Mouse (Mus musculus) midbrain, embryonic 14.5 days (tissue): Measurements from ENCODE around the gene Zfp821. TPM values are rescaled to one million over a fixed set of nuclear protein-coding genes. Genes with fewer than 3 reads are reported as not detected.

Experiments
- ATAC-seq: fragments of 200-750 bp; cut with Nextera tagmentation; 2 replicates; pipeline ENCODE4 v1.8.0; 2017; ENCODE audit warnings: moderate number of reproducible peaks, moderate library complexity; ENCODE audit not compliant: low FRiP score, low TSS enrichment
- DNase-seq: peaks from one replicate; pipeline ENCODE4 v3.0.0-alpha.2; 2015
- H3K27ac ChIP-seq: fragments of 300-500 bp; sonication (generic); replicated peaks from 2 replicates; pipeline ENCODE4 v1.5.1; 2014; ENCODE audit warnings: mild to moderate bottlenecking, low read depth, low read length, moderate library complexity
- H3K27me3 ChIP-seq: fragments of 300-500 bp; sonication (generic); 2 replicates; pipeline ENCODE4 v1.6.1; 2014; ENCODE audit warnings: low read length, control low read depth, mixed read lengths; ENCODE audit not compliant: control insufficient read depth, insufficient read depth
- H3K36me3 ChIP-seq: fragments of 300-500 bp; sonication (generic); 2 replicates; pipeline ENCODE4 v1.6.1; 2014; ENCODE audit warnings: low read length, control low read depth; ENCODE audit not compliant: control insufficient read depth, insufficient read depth
- H3K4me1 ChIP-seq: fragments of 300-500 bp; sonication (generic); 2 replicates; pipeline ENCODE4 v1.6.1; 2014; ENCODE audit warnings: mild to moderate bottlenecking, antibody characterized with exemption, low read length, control low read depth; ENCODE audit not compliant: control insufficient read depth, insufficient read depth
- H3K4me2 ChIP-seq: fragments of 300-500 bp; sonication (generic); 2 replicates; pipeline ENCODE4 v1.6.1; 2014; ENCODE audit warnings: mild to moderate bottlenecking, low read length, moderate library complexity
- H3K4me3 ChIP-seq: fragments of 300-500 bp; sonication (generic); replicated peaks from 2 replicates; pipeline ENCODE4 v1.5.1; 2014; ENCODE audit warnings: low read depth, low read length
- H3K9ac ChIP-seq: fragments of 300-500 bp; sonication (generic); replicated peaks from 2 replicates; pipeline ENCODE4 v1.6.1; 2014; ENCODE audit warnings: mild to moderate bottlenecking, low read length, moderate library complexity
- H3K9me3 ChIP-seq: fragments of 300-500 bp; sonication (generic); 2 replicates; pipeline ENCODE4 v1.6.1; 2016; ENCODE audit warnings: low read length, control low read depth, mixed read lengths; ENCODE audit not compliant: control insufficient read depth
- WGBS: fragments of 180-500 bp; shearing (Covaris S2); extraction: QIAGEN DNeasy Blood & Tissue Kit; methylation state at CpG from one replicate; pipeline ENCODE4 v1.1.7; 2014; 5-methylcytosine and 5-hydroxymethylcytosine counted together
- polyA plus RNA-seq: library from polyadenylated mRNA; unstranded; fragments of >200 nt; fragmentation: Nextera tagmentation; extraction: Ambion mirVana; gene quantifications from 2 replicates; pipeline ENCODE4 v1.2.1, GENCODE M21; 2014

The Zfp821 gene
- polyA plus RNA-seq, 1 experiment from 2014 or later = 87.5 TPM

DNA sequence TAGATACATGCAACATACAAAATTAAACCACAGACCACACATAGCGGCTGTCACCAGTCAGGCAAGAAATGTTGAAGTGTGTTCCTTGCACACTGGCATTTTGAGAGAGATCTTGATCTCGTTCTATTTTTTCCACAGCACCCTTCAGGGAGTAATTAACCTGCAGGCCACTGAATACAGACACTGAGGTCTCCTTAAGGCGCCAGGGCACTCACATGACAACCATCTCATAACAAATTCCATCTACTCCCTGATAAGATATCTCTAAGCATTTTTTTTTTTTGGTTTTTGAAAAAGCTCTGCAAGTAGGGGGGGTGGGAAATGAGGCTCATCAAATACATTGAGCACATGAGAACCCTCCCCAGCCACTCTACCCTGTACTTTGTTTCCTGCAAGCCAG, 51.5 kb downstream of the Zfp821 start:
- Histone ChIP-seq H3K9me3 (no peaks in the 10 kb centered on the region), H3K27ac (no peak overlapping the region), H3K4me1 (no peaks in the 10 kb centered on the region), H3K9ac (no peak overlapping the region), H3K27me3 (no peaks in the 10 kb centered on the region), H3K4me2 (no peak overlapping the region), H3K36me3 (no peaks in the 10 kb centered on the region), H3K4me3 (no peak overlapping the region)
- WGBS = 71% methylated on average over 3 of the region's 3 CpGs
- no peak for DNase-seq
- ATAC-seq = no peak

DNA sequence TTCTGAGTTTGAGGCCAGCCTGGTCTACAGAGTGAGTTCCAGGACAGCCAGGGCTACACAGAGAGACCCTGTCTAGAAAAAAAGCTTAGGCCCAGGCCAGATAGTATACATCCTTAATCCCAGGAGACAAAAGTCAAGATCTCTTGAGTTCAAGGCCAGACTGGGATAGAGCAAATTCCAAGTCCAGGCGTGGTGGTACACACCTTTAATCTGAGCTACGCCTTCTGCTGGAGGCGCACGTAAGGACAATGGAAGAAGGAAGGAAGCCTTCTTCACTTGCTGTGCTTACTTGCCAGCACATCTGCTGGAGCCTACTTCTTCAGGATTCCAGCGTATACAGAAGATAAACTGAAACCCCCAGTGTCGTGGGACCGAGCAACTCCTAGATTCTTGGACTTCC, 54.1 kb downstream of the Zfp821 start:
- WGBS = 94% methylated on average over 7 of the region's 7 CpGs
- no peak for ATAC-seq
- H3K36me3 ChIP-seq = no peaks in the 10 kb centered on the region

DNA sequence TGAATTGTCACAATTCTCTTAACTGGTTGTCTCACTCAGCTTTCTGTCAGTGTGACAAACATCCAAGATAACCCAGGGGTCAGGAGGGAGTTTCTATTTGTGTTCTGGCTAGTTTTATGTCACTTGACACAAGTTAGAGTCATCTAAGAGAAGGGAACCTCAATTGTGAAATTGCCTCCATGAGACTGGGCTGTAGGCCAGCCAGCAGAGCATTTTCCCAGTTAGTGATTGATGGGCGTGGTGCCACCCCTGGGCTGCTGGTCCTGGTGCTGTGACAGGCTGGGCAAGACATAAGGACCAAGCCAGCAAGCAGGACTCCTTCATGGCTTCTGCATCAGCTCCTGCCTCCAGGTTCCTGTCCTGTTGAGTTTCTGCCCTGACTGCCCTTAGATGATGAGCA, 54.9 kb downstream of the Zfp821 start:
- H3K9me3 ChIP-seq = no peaks in the 10 kb centered on the region
- H3K9ac ChIP-seq = no peak overlapping the region
- H3K27ac ChIP-seq = no peak overlapping the region
- no peaks in the 10 kb centered on the region for H3K27me3 ChIP-seq
- no peak for ATAC-seq
- 38% methylated on average over 1 of the region's 1 CpGs for WGBS
- no peak overlapping the region for H3K4me3 ChIP-seq
- H3K4me2 ChIP-seq = no peak overlapping the region
- H3K36me3 ChIP-seq = no peaks in the 10 kb centered on the region
- DNase-seq = no peak
- H3K4me1 ChIP-seq = no peaks in the 10 kb centered on the region

More for the DNA sequence above, 54.1 kb downstream of the Zfp821 start:
- H3K9ac ChIP-seq = no peak overlapping the region
- H3K9me3 ChIP-seq = no peaks in the 10 kb centered on the region
- H3K4me3 ChIP-seq = no peak overlapping the region
- no peak overlapping the region for H3K27ac ChIP-seq
- DNase-seq = no peak
- no peak overlapping the region for H3K4me2 ChIP-seq
- no peaks in the 10 kb centered on the region for H3K27me3 ChIP-seq
- no peaks in the 10 kb centered on the region for H3K4me1 ChIP-seq

DNA sequence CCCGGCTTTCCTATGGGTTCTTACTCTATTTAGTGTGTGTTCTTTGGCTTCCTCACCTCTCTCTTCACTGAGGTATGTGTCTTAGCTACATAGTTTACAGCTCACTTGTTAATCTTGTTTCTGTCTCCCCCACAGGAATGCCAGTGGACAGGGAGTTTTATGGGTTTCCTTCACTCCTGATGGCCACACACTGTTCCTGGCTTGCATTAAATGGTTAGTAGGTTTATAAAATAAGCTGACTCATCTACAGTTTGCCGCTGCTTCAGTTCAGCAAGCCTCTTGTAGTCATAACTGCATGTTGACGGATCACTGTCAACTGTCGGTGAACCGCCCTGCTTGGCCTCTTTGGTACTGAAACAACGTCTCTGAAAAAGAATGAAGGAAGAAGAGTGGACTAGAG, 58.7 kb downstream of the Zfp821 start:
- DNase-seq (no peak), ATAC-seq (no peak)
- Histone ChIP-seq H3K27ac (no peak overlapping the region), H3K36me3 (no peaks in the 10 kb centered on the region), H3K4me3 (no peak overlapping the region), H3K4me2 (no peak overlapping the region), H3K9ac (no peak overlapping the region), H3K27me3 (no peaks in the 10 kb centered on the region), H3K9me3 (no peaks in the 10 kb centered on the region), H3K4me1 (no peaks in the 10 kb centered on the region)
- 90% methylated on average over 6 of the region's 6 CpGs for WGBS

DNA sequence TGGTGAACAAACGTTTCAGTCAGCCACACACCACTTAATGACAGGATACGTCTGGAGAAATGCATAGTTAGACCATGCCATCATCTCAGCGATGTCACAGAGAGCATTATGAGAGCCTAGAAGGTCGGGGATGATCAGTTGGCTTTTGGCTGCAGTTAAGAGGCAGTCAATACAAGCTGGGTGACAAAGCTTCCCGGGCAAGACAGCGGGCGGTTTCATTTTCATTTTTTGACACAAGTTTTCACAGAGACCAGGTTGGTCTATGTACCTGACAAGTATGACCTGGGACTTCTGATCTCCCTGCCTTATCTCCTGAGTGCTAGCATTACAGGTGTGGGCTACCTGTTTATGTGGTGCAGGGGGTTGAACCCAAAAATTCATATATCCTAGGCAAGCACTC, 60.7 kb downstream of the Zfp821 start:
- ATAC-seq (no peak), DNase-seq (no peak)
- 85% methylated on average over 7 of the region's 7 CpGs for WGBS
- no peak overlapping the region for H3K27ac ChIP-seq
- H3K4me3 ChIP-seq = no peak overlapping the region
- H3K4me1 ChIP-seq = no peaks in the 10 kb centered on the region
- H3K9ac ChIP-seq = no peak overlapping the region
- no peaks in the 10 kb centered on the region for H3K36me3 ChIP-seq
- H3K4me2 ChIP-seq = no peak overlapping the region
- no peaks in the 10 kb centered on the region for H3K27me3 ChIP-seq
- H3K9me3 ChIP-seq = no peaks in the 10 kb centered on the region

DNA sequence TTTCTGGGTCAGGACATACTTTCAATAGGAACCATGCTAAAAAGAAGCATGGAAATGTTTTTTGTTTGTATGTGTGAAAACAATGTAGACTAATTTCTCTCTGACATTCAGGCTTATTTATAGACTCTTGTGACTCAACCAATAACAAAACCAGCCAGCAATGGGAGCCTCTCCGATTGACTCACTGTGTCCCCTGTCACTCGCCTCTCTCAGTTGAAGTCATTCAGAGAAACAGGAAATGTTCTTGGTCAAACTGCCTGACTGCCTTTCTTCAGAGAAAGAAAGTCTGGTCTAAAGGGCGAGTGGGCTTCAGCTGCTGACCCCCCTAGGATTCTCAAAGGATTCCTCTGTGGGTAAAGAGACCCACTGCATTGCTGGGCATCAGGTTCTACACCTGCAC, 67.8 kb downstream of the Zfp821 start:
- Histone ChIP-seq H3K4me1 (0 out of 2 replicates have a peak, but pooled peaks cover 4% of the 10 kb centered on the region), H3K4me2 (no peak overlapping the region), H3K9me3 (no peaks in the 10 kb centered on the region), H3K4me3 (no peak overlapping the region), H3K27me3 (no peaks in the 10 kb centered on the region; the same call in 1 of the 2 replicates), H3K27ac (no peak overlapping the region), H3K9ac (no peak overlapping the region), H3K36me3 (no peaks in the 10 kb centered on the region)
- 49% methylated on average over 3 of the region's 3 CpGs for WGBS
- DNase-seq (no peak), ATAC-seq (no peak)

Other genes starting within 250 kb of the Zfp821 start
- 3.3 and 3.5 TPM in 2 replicates for gene Pmfbp1, start 211.5 kb upstream of the Zfp821 start, polyA plus RNA-seq
- gene Dhx38, start 139.7 kb upstream of the Zfp821 start, polyA plus RNA-seq = 15.6 and 15.8 TPM in 2 replicates
- gene Txnl4b, start 139.7 kb upstream of the Zfp821 start, polyA plus RNA-seq = 27.6 and 33.3 TPM in 2 replicates
- gene Hp, start 126.4 kb upstream of the Zfp821 start, polyA plus RNA-seq = not detected in 2 replicates
- gene Dhodh, start 96.9 kb upstream of the Zfp821 start, polyA plus RNA-seq = 28.7 and 31.1 TPM in 2 replicates
- 0.12 TPM in 1 of 2 replicates, not detected in the other for gene Pkd1l3, start 91.0 kb upstream of the Zfp821 start, polyA plus RNA-seq
- gene Ist1, start 12.3 kb upstream of the Zfp821 start, polyA plus RNA-seq = 158 and 187 TPM in 2 replicates
- gene Atxn1l, start 32.2 kb downstream of the Zfp821 start, polyA plus RNA-seq = 3.1 and 4.4 TPM in 2 replicates
- gene Ap1g1, start 73.0 kb downstream of the Zfp821 start, polyA plus RNA-seq = 33.9 and 43.4 TPM in 2 replicates
- gene Phlpp2, start 163.0 kb downstream of the Zfp821 start, polyA plus RNA-seq = 5.7 and 6.4 TPM in 2 replicates